Mouse (Mus musculus): ENCODE measurements around the gene Kdelr2. TPM values are rescaled to one million over a fixed set of nuclear protein-coding genes. Genes with fewer than 3 reads are reported as not detected.

Gene Kdelr2
- polyA plus RNA-seq, 1 experiment from 2014 or later, result 187 TPM

Other genes with a start within 250 kb of the Kdelr2 start
- gene Rbak, start 223.1 kb upstream of the Kdelr2 start, polyA plus RNA-seq (2014; fragmentation: Nextera tagmentation; extraction: Ambion mirVana), result 10.8 and 11.9 TPM in 2 replicates
- gene Spdye4b, start 222.8 kb upstream of the Kdelr2 start, polyA plus RNA-seq (2014; fragmentation: Nextera tagmentation; extraction: Ambion mirVana), result not detected in 2 replicates
- gene Spdye4a, start 176.9 kb upstream of the Kdelr2 start, polyA plus RNA-seq (2014; fragmentation: Nextera tagmentation; extraction: Ambion mirVana), result not detected in 2 replicates
- gene Zfp12, start 168.7 kb upstream of the Kdelr2 start, polyA plus RNA-seq (2014; fragmentation: Nextera tagmentation; extraction: Ambion mirVana), result 22.0 and 25.9 TPM in 2 replicates
- 4.3 and 4.5 TPM in 2 replicates for gene Zfp316, start 133.8 kb upstream of the Kdelr2 start, polyA plus RNA-seq (2014; fragmentation: Nextera tagmentation; extraction: Ambion mirVana)
- 0.08 TPM in 1 of 2 replicates, not detected in the other for gene Zfp853, start 110.2 kb upstream of the Kdelr2 start, polyA plus RNA-seq (2014; fragmentation: Nextera tagmentation; extraction: Ambion mirVana)
- 41.5 and 46.6 TPM in 2 replicates for gene E130309D02Rik, start 88.5 kb upstream of the Kdelr2 start, polyA plus RNA-seq (2014; fragmentation: Nextera tagmentation; extraction: Ambion mirVana)
- gene Zdhhc4, start 74.6 kb upstream of the Kdelr2 start, polyA plus RNA-seq (2014; fragmentation: Nextera tagmentation; extraction: Ambion mirVana), result 68.1 and 73.7 TPM in 2 replicates
- gene Grid2ip, start 46.5 kb upstream of the Kdelr2 start, polyA plus RNA-seq (2014; fragmentation: Nextera tagmentation; extraction: Ambion mirVana), result 0.12 and 0.34 TPM in 2 replicates
- 9.5 and 10.1 TPM in 2 replicates for gene Daglb, start 60.7 kb downstream of the Kdelr2 start, polyA plus RNA-seq (2014; fragmentation: Nextera tagmentation; extraction: Ambion mirVana)
- 480 and 494 TPM in 2 replicates for gene Rac1, start 124.2 kb downstream of the Kdelr2 start, polyA plus RNA-seq (2014; fragmentation: Nextera tagmentation; extraction: Ambion mirVana)
- 27.6 and 28.9 TPM in 2 replicates for gene Cyth3, start 218.6 kb downstream of the Kdelr2 start, polyA plus RNA-seq (2014; fragmentation: Nextera tagmentation; extraction: Ambion mirVana)

All from midbrain, embryonic 11.5 days (tissue).